Mouse (Mus musculus): Measurements from ENCODE around the gene Ahctf1.
"Not testable (repeated sequence)": the region's sequence is repeated elsewhere in the genome, so short reads cannot be mapped to it uniquely, and the experiment has no call there.

Gene Ahctf1

GRCm38 (mm10) chr1:179803513-179804139 is at the start of gene Ahctf1:
Gene Ahctf1 (minus strand): TSS chr1:179803680.
- DNase-seq: peak; percentile 99

GRCm38 (mm10) chr1:179847759-179848389 is 44.4 kb upstream of the Ahctf1 start:
- DNase-seq: peak; percentile 95

- no peak for DNase-seq
Observed at GRCm38 (mm10) chr1:179847173-179847572, 43.7 kb upstream of the Ahctf1 start.

- DNase-seq: no peak
Observed at GRCm38 (mm10) chr1:179845832-179846499, 42.5 kb upstream of the Ahctf1 start.

GRCm38 (mm10) chr1:179844894-179845293 is 41.4 kb upstream of the Ahctf1 start:
- DNase-seq: peak; percentile 79

- no peak for DNase-seq
Observed at GRCm38 (mm10) chr1:179843981-179844380, 40.5 kb upstream of the Ahctf1 start.

GRCm38 (mm10) chr1:179842568-179842967 is 39.1 kb upstream of the Ahctf1 start:
- DNase-seq: peak; percentile 63

- DNase-seq: no peak
Observed at GRCm38 (mm10) chr1:179836426-179837404, 33.2 kb upstream of the Ahctf1 start.

- DNase-seq: no peak
Observed at GRCm38 (mm10) chr1:179835753-179836425, 32.4 kb upstream of the Ahctf1 start.

GRCm38 (mm10) chr1:179833596-179833995 is 30.1 kb upstream of the Ahctf1 start:
- no peak for DNase-seq

GRCm38 (mm10) chr1:179832710-179833240 is 29.3 kb upstream of the Ahctf1 start:
- no peak for DNase-seq

- no peak for DNase-seq
Observed at GRCm38 (mm10) chr1:179828900-179829299, 25.4 kb upstream of the Ahctf1 start.

- DNase-seq: no peak
Observed at GRCm38 (mm10) chr1:179828051-179828450, 24.6 kb upstream of the Ahctf1 start.

- DNase-seq: no peak
Observed at GRCm38 (mm10) chr1:179824549-179824948, 21.1 kb upstream of the Ahctf1 start.

- DNase-seq: not testable (repeated sequence)
Observed at GRCm38 (mm10) chr1:179818490-179819278, 15.2 kb upstream of the Ahctf1 start.

- DNase-seq: no peak
Observed at GRCm38 (mm10) chr1:179814616-179815015, 11.1 kb upstream of the Ahctf1 start.

- no peak for DNase-seq
Observed at GRCm38 (mm10) chr1:179813385-179813784, 9.9 kb upstream of the Ahctf1 start.

GRCm38 (mm10) chr1:179808300-179808699 is 4.8 kb upstream of the Ahctf1 start:
- DNase-seq: no peak

GRCm38 (mm10) chr1:179807468-179807867 is 4.0 kb upstream of the Ahctf1 start:
- no peak for DNase-seq

GRCm38 (mm10) chr1:179805751-179806150 is 2.3 kb upstream of the Ahctf1 start:
- DNase-seq: no peak

Data from lung, postnatal 14 days (tissue).